Mouse (Mus musculus) kidney, embryonic 16.5 days (tissue): ENCODE results near the gene Kirrel. TPM values are rescaled to one million over a fixed set of nuclear protein-coding genes. Genes with fewer than 3 reads are reported as not detected.

ENCODE experiments used
- ATAC-seq: fragments of 200-750 bp; cut with Nextera tagmentation; 2 replicates; pipeline ENCODE4 v1.8.0; 2017; ENCODE audit warnings: moderate TSS enrichment; ENCODE audit not compliant: low FRiP score, low TSS enrichment
- H3K27ac ChIP-seq: fragments of 300-500 bp; sonication (generic); 2 replicates; pipeline ENCODE4 v1.5.1; 2014; ENCODE audit warnings: low read length
- H3K27me3 ChIP-seq: fragments of 300-500 bp; sonication (generic); 2 replicates; pipeline ENCODE4 v1.6.1; 2014; ENCODE audit warnings: low read length, control low read depth, mixed read lengths; ENCODE audit not compliant: insufficient read depth
- H3K36me3 ChIP-seq: fragments of 300-500 bp; sonication (generic); 2 replicates; pipeline ENCODE4 v1.6.1; 2014; ENCODE audit warnings: low read length, control low read depth, mixed read lengths; ENCODE audit not compliant: insufficient read depth
- H3K4me1 ChIP-seq: fragments of 300-500 bp; sonication (generic); 2 replicates; pipeline ENCODE4 v1.6.1; 2014; ENCODE audit warnings: low read length, control low read depth, mixed read lengths; ENCODE audit not compliant: insufficient read depth
- H3K4me2 ChIP-seq: fragments of 300-500 bp; sonication (generic); replicated peaks from 2 replicates; pipeline ENCODE4 v1.6.1; 2014; ENCODE audit warnings: low read depth, low read length
- H3K4me3 ChIP-seq: fragments of 300-500 bp; sonication (generic); 2 replicates; pipeline ENCODE4 v1.5.1; 2014; ENCODE audit warnings: mild to moderate bottlenecking, low read length
- H3K9ac ChIP-seq: fragments of 300-500 bp; sonication (generic); replicated peaks from 2 replicates; pipeline ENCODE4 v1.6.1; 2014; ENCODE audit warnings: low read length
- H3K9me3 ChIP-seq: fragments of 300-500 bp; sonication (generic); 2 replicates; pipeline ENCODE4 v1.6.1; 2016; ENCODE audit warnings: low read length, control low read depth
- WGBS: fragments of 180-500 bp; shearing (Covaris S2); extraction: QIAGEN DNeasy Blood & Tissue Kit; methylation state at CpG from one replicate; pipeline ENCODE4 v1.1.7; 2014; 5-methylcytosine and 5-hydroxymethylcytosine counted together
- polyA plus RNA-seq: library from polyadenylated mRNA; unstranded; fragments of >200 nt; fragmentation: Nextera tagmentation; extraction: Ambion mirVana; gene quantifications from 2 replicates; pipeline ENCODE4 v1.2.1, GENCODE M21; 2015

Gene Kirrel
- polyA plus RNA-seq, 1 experiment from 2014 or later, result 18.6 TPM

- 36% methylated on average over 6 of the region's 6 CpGs for WGBS
- Histone ChIP-seq H3K27ac (peak overlapping the region; percentile 52), H3K9me3 (no peaks in the 10 kb centered on the region), H3K27me3 (no peaks in the 10 kb centered on the region), H3K36me3 (peaks cover 7% of the 10 kb centered on the region), H3K4me3 (no peak overlapping the region), H3K9ac (0 out of 2 replicates have a peak overlapping the region, but pooled peaks have one; percentile 2), H3K4me2 (no peak overlapping the region), H3K4me1 (peaks cover 32% of the 10 kb centered on the region)
- no peak for ATAC-seq
Measured at GRCm38 (mm10) chr3:87144476-87145240, 29.9 kb downstream of the Kirrel start.

GRCm38 (mm10) chr3:87140284-87140683 lies 34.3 kb downstream of the Kirrel start:
- no peak overlapping the region for H3K27ac ChIP-seq
- no peak for ATAC-seq
- H3K9me3 ChIP-seq, result no peaks in the 10 kb centered on the region
- no peak overlapping the region for H3K4me2 ChIP-seq
- H3K9ac ChIP-seq, result no peak overlapping the region
- WGBS, result 75% methylated on average over 5 of the region's 5 CpGs
- peaks cover 17% of the 10 kb centered on the region for H3K4me1 ChIP-seq
- no peak overlapping the region for H3K4me3 ChIP-seq
- H3K36me3 ChIP-seq, result peaks cover 21% of the 10 kb centered on the region
- no peaks in the 10 kb centered on the region for H3K27me3 ChIP-seq

- no peaks in the 10 kb centered on the region for H3K9me3 ChIP-seq
- H3K9ac ChIP-seq, result no peak overlapping the region
- H3K4me2 ChIP-seq, result no peak overlapping the region
- peaks cover 29% of the 10 kb centered on the region for H3K36me3 ChIP-seq
- 72% methylated on average over 7 of the region's 7 CpGs for WGBS
- H3K4me3 ChIP-seq, result no peak overlapping the region
- ATAC-seq, result no peak
- H3K27ac ChIP-seq, result no peak overlapping the region
- no peaks in the 10 kb centered on the region for H3K27me3 ChIP-seq
- peaks cover 7% of the 10 kb centered on the region for H3K4me1 ChIP-seq
Measured at GRCm38 (mm10) chr3:87136782-87137181, 37.8 kb downstream of the Kirrel start.

GRCm38 (mm10) chr3:87134951-87135350 lies 39.6 kb downstream of the Kirrel start:
- ATAC-seq, result no peak
- Histone ChIP-seq H3K27me3 (no peaks in the 10 kb centered on the region), H3K9ac (no peak overlapping the region), H3K4me3 (no peak overlapping the region), H3K9me3 (no peaks in the 10 kb centered on the region), H3K27ac (no peak overlapping the region), H3K36me3 (peaks cover 24% of the 10 kb centered on the region), H3K4me2 (no peak overlapping the region), H3K4me1 (peaks cover 26% of the 10 kb centered on the region)

GRCm38 (mm10) chr3:87131694-87132347 lies 42.7 kb downstream of the Kirrel start:
- no peak overlapping the region for H3K4me2 ChIP-seq
- H3K9me3 ChIP-seq, result no peaks in the 10 kb centered on the region
- peak overlapping the region; percentile 68 for H3K27ac ChIP-seq
- WGBS, result 35% methylated on average over 11 of the region's 11 CpGs
- 0 out of 2 replicates have a peak overlapping the region, but pooled peaks have one; percentile 14 for H3K9ac ChIP-seq
- no peak overlapping the region for H3K4me3 ChIP-seq
- peaks cover 27% of the 10 kb centered on the region for H3K4me1 ChIP-seq
- H3K27me3 ChIP-seq, result no peaks in the 10 kb centered on the region
- peaks cover 13% of the 10 kb centered on the region for H3K36me3 ChIP-seq
- no peak for ATAC-seq

GRCm38 (mm10) chr3:87130933-87131332 lies 43.6 kb downstream of the Kirrel start:
- Histone ChIP-seq H3K9ac (0 out of 2 replicates have a peak overlapping the region, but pooled peaks have one; percentile 23), H3K27me3 (no peaks in the 10 kb centered on the region), H3K27ac (peak overlapping the region; percentile 68), H3K36me3 (peaks cover 11% of the 10 kb centered on the region), H3K4me1 (peaks cover 27% of the 10 kb centered on the region), H3K4me2 (no peak overlapping the region), H3K9me3 (no peaks in the 10 kb centered on the region), H3K4me3 (no peak overlapping the region)
- 49% methylated on average over 6 of the region's 6 CpGs for WGBS
- ATAC-seq, result peak; percentile 66; the same call in 1 of the 2 replicates

GRCm38 (mm10) chr3:87123795-87124194 lies 50.8 kb downstream of the Kirrel start:
- H3K9ac ChIP-seq, result no peak overlapping the region
- peaks cover 3% of the 10 kb centered on the region for H3K36me3 ChIP-seq
- H3K4me3 ChIP-seq, result no peak overlapping the region
- no peaks in the 10 kb centered on the region for H3K9me3 ChIP-seq
- H3K27me3 ChIP-seq, result no peaks in the 10 kb centered on the region
- H3K4me1 ChIP-seq, result no peaks in the 10 kb centered on the region
- no peak overlapping the region for H3K4me2 ChIP-seq
- ATAC-seq, result no peak
- WGBS, result 76% methylated on average over 6 of the region's 6 CpGs
- H3K27ac ChIP-seq, result no peak overlapping the region

GRCm38 (mm10) chr3:87118214-87118613 lies 56.3 kb downstream of the Kirrel start:
- Histone ChIP-seq H3K4me2 (no peak overlapping the region), H3K4me1 (peaks cover 19% of the 10 kb centered on the region), H3K27ac (no peak overlapping the region), H3K9me3 (no peaks in the 10 kb centered on the region), H3K9ac (no peak overlapping the region), H3K27me3 (no peaks in the 10 kb centered on the region), H3K4me3 (no peak overlapping the region), H3K36me3 (peaks cover 3% of the 10 kb centered on the region; the same call in 1 of the 2 replicates)
- 75% methylated on average over 9 of the region's 9 CpGs for WGBS
- ATAC-seq, result no peak

GRCm38 (mm10) chr3:87117632-87118031 lies 56.9 kb downstream of the Kirrel start:
- H3K9ac ChIP-seq, result no peak overlapping the region
- no peak overlapping the region for H3K4me2 ChIP-seq
- H3K36me3 ChIP-seq, result peaks cover 3% of the 10 kb centered on the region; the same call in 1 of the 2 replicates
- H3K4me3 ChIP-seq, result no peak overlapping the region
- no peak overlapping the region for H3K27ac ChIP-seq
- no peaks in the 10 kb centered on the region for H3K9me3 ChIP-seq
- 77% methylated on average over 12 of the region's 12 CpGs for WGBS
- ATAC-seq, result no peak
- H3K4me1 ChIP-seq, result peaks cover 25% of the 10 kb centered on the region
- no peaks in the 10 kb centered on the region for H3K27me3 ChIP-seq
